Mouse (Mus musculus) frontal cortex, postnatal 36 days (tissue): ENCODE measurements around the gene Scamp2.
A peak's percentile ranks its signal among the peaks of the same experiment; 100 is the strongest.

Experiments
- DNase-seq, 2 experiments: peaks; one replicate each; pipeline ENCODE4 v3.0.0; 2022; ENCODE audit warnings: low spot score in 2 of 2

The Scamp2 gene

GRCm38 (mm10) chr9:57594174-57594509 lies 33.4 kb downstream of the Scamp2 start:
- no peak for DNase-seq

GRCm38 (mm10) chr9:57597265-57597664 lies 36.5 kb downstream of the Scamp2 start:
- DNase-seq = no peak

GRCm38 (mm10) chr9:57597929-57598382 lies 37.2 kb downstream of the Scamp2 start:
- DNase-seq = no peak

GRCm38 (mm10) chr9:57598851-57599563 lies 38.3 kb downstream of the Scamp2 start:
- DNase-seq = no peak

- DNase-seq = no peak
These were observed 40.0 kb downstream of the Scamp2 start for GRCm38 (mm10) chr9:57600620-57601352.

GRCm38 (mm10) chr9:57601353-57601706 lies 40.6 kb downstream of the Scamp2 start:
- peak; percentile 60 to 61 for DNase-seq

GRCm38 (mm10) chr9:57602098-57602497 lies 41.4 kb downstream of the Scamp2 start:
- DNase-seq = no peak

- no peak for DNase-seq
These were observed 44.1 kb downstream of the Scamp2 start for GRCm38 (mm10) chr9:57604875-57605274.

GRCm38 (mm10) chr9:57605503-57605902 lies 44.8 kb downstream of the Scamp2 start:
- DNase-seq = no peak

- DNase-seq = no peak
These were observed 45.6 kb downstream of the Scamp2 start, which contains the start of gene Cplx3 for GRCm38 (mm10) chr9:57606139-57606851. Cplx3 (minus strand) TSS chr9:57606281.

- DNase-seq = no peak
These were observed 49.1 kb downstream of the Scamp2 start for GRCm38 (mm10) chr9:57609803-57610202.

GRCm38 (mm10) chr9:57610359-57610826 lies 49.6 kb downstream of the Scamp2 start:
- DNase-seq = no peak

GRCm38 (mm10) chr9:57612587-57612986 lies 51.8 kb downstream of the Scamp2 start:
- DNase-seq = no peak

GRCm38 (mm10) chr9:57613975-57614374 lies 53.2 kb downstream of the Scamp2 start:
- DNase-seq = no peak

GRCm38 (mm10) chr9:57614786-57615185 lies 54.0 kb downstream of the Scamp2 start:
- no peak for DNase-seq

GRCm38 (mm10) chr9:57617556-57618169 lies 56.9 kb downstream of the Scamp2 start:
- no peak for DNase-seq

- no peak for DNase-seq
These were observed 58.1 kb downstream of the Scamp2 start for GRCm38 (mm10) chr9:57618854-57619253.

- no peak for DNase-seq
These were observed 59.9 kb downstream of the Scamp2 start, which contains the start of gene Lman1l for GRCm38 (mm10) chr9:57620674-57621073. Lman1l (minus strand) TSS chr9:57620774.

GRCm38 (mm10) chr9:57624295-57624694 lies 63.6 kb downstream of the Scamp2 start:
- DNase-seq = no peak

GRCm38 (mm10) chr9:57625674-57626500 lies 65.1 kb downstream of the Scamp2 start:
- DNase-seq = no peak

- no peak for DNase-seq
These were observed 66.4 kb downstream of the Scamp2 start for GRCm38 (mm10) chr9:57627191-57627590.
